Mouse (Mus musculus): ENCODE data around the gene Txnrd2. TPM values are rescaled to one million over a fixed set of nuclear protein-coding genes. Genes with fewer than 3 reads are reported as not detected.

The Txnrd2 gene
- polyA plus RNA-seq (2012; rRNA removed) = 18.0 and 19.3 TPM in 2 replicates

DNA sequence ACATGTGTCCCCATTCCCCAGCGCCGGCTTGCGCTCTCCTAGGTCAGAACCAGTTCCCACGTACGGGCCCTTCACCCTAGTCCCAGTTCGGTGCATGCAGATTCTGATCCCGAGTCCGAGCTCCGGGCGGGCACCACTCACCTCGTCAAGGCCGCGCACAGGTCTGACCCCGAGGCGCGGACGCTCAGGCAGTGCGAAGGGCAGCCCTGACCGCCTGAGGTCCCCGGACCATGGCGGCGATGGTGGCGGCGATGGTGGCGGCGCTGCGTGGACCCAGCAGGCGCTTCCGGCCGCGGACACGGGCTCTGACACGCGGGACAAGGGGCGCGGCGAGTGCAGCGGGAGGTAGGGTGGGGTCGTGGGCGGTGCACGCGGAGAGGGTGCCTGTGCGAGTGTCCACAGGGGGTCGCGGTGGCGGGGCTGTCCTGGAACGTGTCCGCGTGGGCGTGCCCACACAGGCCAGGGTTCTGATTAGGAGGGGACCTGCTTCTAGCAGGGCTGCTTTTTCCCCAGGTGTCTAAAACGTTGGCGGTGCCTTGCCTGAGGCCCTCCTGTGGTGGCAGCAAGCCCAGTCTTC lies at the start of gene Txnrd2:
Txnrd2 (plus strand) TSS at position 170 of the 577 bp plus-strand sequence.
- WGBS = under 1% methylated on average over 52 of the region's 52 CpGs
- no peak for DNase-seq (ENCODE audit: low read depth, low spot score)

DNA sequence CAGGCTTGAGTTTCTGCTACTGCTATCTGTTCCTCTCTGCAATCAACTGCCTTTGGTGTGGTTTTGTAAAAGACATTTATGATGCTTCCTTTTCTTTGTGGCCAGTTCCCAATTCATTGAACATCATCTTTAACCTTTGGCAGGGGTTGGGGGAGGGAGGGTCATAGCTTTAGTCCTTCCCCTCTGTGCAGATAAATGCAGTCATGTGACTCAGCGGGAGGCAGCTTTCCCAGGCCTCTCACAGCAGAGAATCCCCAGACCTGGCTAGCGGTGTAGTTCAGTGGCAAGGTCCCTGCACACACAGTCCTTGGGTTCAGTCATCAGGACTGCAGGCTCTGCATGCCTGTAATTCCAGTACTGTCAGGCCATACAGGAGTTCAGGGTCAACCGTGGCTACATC lies 49.0 kb upstream of the Txnrd2 start:
- 53% methylated on average over 3 of the region's 3 CpGs for WGBS

DNA sequence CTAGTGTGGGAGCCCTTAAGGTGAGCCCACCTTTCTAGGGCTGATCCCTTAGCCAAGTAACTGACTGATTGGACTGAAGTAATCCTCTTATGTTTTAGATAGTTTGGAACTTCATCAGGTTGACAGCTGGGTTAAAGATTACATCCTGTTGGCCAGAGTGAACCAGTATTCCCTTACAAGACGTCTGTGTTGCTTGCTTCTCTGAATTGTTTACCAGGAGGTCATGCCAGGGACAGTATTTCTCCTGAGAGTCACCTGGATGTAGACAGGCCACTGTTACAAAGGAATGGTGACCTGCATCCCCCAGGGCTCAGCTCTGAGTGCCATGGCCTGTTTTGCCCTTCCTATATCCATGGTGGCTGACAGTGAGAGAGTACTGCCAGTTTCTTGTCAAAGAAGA lies 47.7 kb upstream of the Txnrd2 start:
- no peak for DNase-seq (ENCODE audit: low read depth, low spot score)
- 39% methylated on average over 1 of the region's 1 CpGs for WGBS

More for the DNA sequence above, 49.0 kb upstream of the Txnrd2 start:
- DNase-seq (ENCODE audit: low read depth, low spot score) = no peak

DNA sequence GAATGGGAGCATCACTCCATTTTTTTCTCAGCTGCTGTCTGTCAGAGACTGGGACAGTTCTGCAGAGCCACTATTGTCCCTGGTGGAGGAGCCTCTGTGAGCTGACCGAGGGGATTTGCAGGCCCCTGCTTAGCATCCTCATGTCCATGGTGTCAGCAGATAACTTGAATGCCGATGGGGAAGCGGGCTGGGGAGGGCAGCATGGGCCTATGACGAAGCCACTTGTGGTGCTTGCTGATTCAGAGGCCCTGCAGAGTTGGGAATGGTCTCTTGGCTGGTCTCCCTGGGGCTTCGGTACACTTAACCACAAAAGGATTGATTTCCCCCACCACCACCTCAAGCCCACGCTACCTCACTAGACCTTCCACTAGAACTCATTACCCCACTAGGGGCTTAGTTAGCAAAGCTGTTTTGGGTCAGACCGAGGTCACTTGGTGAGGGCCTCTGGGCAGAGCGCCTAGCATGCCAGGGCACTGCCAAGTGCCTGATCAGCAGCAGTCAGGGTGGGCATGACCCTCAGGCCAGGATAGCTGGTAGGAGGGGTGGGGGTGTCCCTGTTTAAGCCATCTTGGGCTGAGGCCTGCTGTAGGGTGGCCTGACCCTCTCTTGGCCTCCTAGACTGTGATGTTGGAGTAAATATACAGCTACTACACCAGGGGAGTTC lies 46.7 kb upstream of the Txnrd2 start:
- no peak for DNase-seq (ENCODE audit: low read depth, low spot score)
- 87% methylated on average over 8 of the region's 8 CpGs for WGBS

DNA sequence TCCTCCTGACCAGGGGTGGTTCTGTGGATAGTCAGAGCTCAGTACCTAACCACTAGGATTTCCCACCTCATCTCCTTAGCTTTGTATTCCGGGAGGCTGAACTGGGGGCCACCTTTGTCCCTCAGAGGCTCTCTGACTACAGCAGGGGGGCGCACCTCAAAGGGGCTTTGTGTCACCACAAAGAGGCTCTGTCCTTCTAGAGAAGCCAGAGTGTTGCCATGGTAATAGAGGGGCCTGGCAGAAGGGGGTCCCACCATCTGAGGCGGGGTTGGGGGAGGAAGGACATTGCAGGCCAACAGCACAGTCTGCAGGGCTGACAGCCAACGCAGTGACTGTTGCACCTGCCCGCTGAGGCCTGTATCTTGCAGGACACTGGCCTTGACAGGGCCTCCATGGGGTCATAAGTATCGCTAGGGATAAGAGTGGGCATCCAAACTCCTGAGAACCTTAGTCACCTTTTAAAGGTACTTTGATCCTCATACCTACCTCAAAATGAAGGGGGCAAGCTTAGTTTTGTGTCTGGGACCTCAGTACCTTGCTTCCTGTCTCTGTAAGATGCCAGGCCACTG lies 45.6 kb upstream of the Txnrd2 start:
- whole genome bisulfite sequencing = 84% methylated on average over 6 of the region's 6 CpGs
- no peak for DNase-seq (ENCODE audit: low read depth, low spot score)

DNA sequence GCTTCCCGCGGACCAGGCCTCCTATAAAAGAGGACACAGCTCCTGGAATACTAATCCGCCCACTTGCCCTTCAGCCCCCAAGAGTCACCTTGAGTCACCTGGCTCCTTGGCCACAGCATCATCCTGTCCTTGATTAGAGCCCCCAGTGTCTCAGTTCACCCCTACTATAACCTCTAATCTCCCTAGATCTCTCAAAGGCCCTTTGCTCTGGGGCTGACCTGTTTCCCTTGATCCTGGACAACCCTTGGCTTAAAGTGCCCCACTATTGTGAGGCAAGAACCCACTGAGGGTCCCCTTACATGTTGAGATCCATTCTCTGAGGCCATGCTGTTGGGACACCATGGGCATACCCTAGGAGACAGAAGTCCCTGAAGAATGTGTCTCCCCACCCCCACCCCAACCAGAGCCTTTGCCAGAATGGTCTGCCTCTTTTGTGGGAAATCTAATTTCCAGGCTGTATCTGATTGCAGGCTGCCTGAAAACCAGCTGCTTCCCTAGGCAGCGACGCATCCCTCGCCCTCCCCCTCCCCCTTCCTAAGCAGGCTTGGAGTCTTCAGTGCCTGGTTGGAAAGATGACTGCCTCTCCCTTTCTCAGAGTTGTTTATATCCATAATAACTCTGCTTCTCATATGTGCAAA lies 44.4 kb upstream of the Txnrd2 start:
- DNase-seq (ENCODE audit: low read depth, low spot score) = no peak
- 77% methylated on average over 6 of the region's 6 CpGs for WGBS

DNA sequence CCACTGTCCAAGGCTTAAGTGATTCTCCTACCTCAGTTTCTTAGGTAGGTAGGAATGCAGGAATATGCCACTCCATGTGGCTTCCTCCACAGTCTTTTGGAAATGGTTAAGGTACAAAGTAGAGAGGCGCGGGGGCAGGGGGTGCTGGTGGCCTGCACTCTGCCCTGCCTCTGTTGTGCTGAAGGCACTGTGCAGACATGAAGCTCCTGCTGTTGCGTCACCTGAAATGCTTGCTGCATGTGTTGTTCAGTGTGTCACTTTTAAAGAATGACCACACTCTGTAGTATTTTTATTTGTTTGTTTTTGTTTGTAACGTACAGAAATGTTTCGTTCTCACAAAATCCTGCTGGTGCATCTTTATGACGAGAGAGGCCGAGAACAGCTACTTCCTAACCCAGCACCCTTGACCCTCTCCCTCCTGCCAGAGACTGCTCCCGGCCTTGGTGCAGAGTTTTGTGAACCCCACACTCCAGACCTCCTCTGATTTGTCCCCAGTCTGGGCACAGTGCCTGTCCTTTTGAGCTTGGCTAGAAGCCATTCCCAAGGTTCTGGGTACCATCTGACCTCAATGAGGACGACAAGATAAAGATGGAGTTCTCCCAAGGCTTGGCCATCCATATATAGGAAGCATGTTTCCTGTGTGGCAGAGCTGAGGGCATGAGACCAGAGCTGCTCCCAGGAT lies 43.0 kb upstream of the Txnrd2 start:
- WGBS = 78% methylated on average over 9 of the region's 9 CpGs
- no peak for DNase-seq (ENCODE audit: low read depth, low spot score)

DNA sequence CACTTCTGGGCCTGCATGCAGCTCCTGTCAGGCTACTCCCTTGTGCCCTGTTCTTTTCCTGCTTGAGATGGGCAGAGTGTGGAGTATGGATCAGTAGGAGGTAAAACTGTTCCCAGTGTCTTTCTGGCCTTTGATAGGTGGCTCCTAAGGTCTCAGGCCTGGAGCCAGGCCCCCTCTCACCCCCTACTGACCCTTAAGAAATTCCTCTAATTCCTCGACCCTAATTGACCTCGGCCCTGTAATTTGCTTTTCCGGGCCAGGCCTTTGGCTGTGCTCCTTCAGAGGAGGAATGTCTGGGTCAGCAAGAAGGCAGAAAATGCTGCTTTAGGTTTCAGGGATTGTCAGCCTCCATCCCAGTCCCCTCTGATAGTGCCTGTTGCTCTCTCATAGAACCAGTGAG lies 42.4 kb upstream of the Txnrd2 start:
- WGBS = 75% methylated on average over 3 of the region's 3 CpGs
- no peak for DNase-seq (ENCODE audit: low read depth, low spot score)

DNA sequence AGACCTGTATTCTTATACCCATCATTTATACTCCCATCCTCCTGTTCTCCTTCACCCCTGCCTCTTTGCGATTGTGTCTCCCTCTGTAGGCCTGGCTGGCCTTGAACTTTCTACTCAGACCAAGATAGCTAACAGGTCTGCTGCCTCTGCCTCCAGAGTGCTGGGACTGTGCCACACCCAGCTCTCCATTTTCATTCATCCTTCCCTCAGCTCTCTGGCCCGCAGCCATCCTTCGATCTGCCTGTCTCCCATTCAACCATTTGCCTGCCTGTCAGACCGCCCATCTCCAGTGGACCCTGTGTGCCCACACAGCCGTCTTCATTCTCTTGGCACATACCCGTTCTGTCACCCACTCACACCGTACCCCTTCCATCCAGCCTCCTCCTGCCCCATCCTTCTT lies 42.0 kb upstream of the Txnrd2 start:
- WGBS = 71% methylated on average over 7 of the region's 7 CpGs
- DNase-seq (ENCODE audit: low read depth, low spot score) = no peak

DNA sequence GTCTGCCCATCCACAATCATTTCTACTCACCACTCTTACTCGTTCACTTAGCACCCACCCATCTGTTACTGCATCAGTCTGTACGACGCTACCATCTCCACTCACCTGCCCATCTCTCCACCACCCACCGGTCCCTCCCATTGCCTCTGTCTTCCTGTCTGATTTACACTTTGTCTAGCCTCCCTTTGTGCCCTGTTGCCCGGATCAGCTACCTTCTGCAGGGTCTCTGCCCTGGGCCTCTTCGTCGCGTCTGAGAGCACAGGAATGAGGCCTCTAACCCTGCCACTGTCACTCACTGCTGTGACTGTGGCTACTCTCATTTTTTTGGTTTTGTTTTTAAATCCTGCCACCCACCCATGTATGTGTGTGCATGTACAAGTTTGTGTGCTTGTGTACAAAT lies 41.5 kb upstream of the Txnrd2 start:
- no peak for DNase-seq (ENCODE audit: low read depth, low spot score)
- WGBS = 86% methylated on average over 8 of the region's 8 CpGs

DNA sequence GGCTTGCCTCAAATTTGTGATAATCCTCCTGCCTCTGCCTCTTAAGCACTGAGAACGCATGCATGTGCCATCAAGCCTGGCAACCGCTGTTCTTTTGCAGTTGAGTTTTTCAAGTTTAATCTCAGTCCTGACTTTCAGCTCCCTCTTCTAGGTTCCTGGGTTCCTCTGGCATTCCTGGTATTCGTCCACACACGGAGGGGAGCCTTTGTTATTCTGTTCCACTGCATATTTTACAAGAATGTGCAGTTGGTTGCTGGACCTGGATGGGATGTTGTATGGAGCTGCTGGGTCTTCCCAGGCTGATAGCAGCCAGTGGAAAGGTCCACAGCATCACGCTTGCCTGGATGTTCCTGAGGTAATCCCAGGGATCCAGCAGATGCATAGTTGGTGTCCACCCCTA lies 40.8 kb upstream of the Txnrd2 start:
- no peak for DNase-seq (ENCODE audit: low read depth, low spot score)
- 83% methylated on average over 5 of the region's 5 CpGs for WGBS

DNA sequence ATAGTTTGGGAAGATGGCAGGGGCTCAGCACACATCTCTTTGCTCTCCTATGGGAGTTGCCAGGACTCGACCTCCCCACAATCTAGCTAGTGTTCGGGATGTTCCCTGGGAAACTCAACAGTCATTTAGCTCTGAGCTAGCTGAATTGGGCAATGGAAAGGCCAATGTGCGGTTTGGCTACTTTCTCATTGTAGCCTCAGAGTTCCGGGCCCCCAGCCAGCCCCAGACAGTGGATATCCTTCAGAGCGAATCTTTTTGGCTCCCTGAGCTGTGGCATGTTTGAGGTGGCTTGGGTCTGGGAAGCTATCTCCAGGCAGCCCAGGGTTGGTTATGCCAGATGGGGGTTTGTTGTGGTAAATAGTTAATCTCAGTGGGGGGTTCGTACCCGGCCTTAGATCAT lies 39.7 kb upstream of the Txnrd2 start:
- no peak for DNase-seq (ENCODE audit: low read depth, low spot score)
- WGBS = 69% methylated on average over 7 of the region's 7 CpGs

DNA sequence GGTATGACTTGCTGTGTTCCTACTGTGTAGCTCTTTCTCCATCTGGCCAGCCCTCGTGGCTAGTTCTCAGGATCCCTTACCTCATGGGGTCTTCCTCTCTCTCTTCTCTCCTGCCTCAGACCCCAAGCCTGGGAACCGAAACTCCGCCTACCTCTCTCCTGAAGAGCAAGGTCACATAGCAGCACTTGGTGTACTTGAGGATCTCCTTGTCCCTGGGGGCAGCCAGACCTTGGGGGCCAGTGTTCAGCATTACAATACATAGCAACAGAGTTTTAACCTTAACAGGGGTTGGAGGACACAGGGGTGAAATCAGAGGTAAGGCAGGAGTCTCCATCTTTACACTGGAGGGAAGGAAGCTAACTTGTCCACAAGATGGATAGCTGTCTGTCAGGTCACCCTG lies 39.2 kb upstream of the Txnrd2 start:
- WGBS = 72% methylated on average over 3 of the region's 3 CpGs
- no peak for DNase-seq (ENCODE audit: low read depth, low spot score)

DNA sequence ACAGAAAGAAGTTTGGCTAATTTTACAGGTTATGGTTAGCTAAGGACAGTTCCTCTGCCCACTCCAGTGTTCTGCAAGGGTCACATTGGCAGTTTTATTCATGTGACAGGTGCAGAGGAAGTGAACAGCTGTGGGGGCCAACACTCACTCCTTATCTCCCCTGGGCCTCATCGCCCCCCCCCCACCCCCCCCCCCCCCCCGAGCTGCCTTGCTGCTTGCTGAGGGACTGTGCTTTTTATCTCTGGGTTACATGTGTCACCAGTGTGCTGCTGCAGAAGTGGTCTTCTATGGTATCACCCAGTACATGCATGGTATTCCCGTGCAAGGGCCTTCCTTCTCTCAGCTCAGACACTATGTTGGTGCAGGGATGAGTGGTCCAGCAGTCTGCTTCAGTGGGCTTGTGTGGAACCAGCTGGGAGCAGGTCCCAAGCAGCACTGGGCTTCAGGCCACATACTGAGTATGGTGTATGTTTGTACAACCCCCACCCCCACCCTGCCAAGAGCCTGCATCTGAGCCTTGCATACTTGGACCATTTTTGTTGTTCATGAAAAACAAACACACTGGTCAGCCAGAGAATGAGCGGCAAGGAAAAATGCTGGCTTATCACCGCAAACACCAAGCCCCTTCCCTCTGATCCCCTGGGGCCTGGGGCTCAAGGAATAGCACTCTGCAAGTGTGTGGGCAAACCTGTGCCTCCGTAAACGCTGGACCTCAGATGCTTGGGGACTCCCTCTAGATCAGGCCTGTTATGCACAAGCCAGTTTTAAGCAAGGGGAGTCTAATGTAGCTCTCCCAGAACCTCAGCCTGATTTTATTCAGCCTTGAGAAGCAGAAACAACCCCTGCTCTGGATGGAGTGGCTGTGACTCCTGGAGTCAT lies 38.2 kb upstream of the Txnrd2 start:
- 50% methylated on average over 7 of the region's 7 CpGs for WGBS
- no peak for DNase-seq (ENCODE audit: low read depth, low spot score)

DNA sequence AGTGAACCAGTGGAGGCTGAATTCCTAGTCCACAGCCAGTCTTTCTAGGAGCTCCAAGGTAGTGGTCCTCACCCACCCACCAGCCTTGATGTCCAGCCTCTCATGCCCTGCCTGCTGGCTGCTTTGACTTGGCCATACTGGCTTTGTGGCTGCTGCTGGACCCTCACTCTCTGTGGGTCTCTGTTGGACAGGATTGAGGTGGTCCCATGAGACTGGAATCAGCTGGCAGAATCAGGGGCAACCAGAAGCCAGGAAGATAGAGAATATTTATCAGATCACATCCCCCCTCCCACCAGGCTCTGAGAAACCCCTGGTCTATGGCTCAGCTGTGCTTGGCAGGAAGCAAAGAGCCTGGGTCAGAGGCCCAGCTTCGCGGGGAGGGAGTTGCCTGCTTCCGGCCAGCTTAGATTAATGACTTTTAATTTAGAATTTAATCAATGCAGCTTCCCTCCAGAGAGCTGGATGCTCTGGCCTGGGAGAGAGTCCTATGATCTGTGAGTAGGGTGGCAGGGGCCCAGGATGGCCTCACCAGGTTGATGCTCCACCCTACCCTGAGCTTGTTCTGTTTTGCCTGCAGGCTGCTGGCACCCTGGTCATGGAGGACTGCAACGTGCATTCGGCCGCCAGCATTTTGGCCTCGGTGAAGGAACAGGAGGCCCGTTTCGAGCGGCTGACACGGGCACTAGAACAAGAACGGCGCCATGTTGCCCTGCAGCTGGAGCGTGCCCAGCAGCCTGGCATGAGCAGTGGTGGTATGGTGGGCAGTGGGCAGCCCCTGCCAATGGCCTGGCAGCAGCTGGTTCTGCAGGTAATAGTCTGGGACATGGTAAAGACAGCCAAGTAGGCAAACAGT lies 37.4 kb upstream of the Txnrd2 start:
- 90% methylated on average over 14 of the region's 14 CpGs for WGBS
- no peak for DNase-seq (ENCODE audit: low read depth, low spot score)

DNA sequence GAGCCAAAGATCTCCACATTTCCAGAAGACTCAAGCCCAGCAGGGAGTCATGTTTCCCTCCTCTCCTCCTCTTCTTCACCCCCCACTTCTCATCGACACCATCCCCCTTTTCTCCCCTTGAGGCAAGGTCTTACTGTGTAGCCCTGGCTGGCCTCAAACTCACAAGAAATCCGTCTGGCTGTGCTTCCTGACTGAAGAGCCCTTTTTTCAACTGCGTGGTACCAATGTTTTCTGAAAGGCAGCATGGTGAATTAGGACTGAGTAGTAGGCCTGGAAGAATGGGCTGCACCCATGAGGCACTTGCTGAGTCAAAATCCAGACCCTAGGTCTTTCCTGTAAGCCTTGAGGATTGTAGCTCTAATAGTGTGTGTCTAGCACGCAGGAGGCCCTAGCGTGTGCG lies 35.8 kb upstream of the Txnrd2 start:
- 84% methylated on average over 6 of the region's 6 CpGs for WGBS
- DNase-seq (ENCODE audit: low read depth, low spot score) = no peak

DNA sequence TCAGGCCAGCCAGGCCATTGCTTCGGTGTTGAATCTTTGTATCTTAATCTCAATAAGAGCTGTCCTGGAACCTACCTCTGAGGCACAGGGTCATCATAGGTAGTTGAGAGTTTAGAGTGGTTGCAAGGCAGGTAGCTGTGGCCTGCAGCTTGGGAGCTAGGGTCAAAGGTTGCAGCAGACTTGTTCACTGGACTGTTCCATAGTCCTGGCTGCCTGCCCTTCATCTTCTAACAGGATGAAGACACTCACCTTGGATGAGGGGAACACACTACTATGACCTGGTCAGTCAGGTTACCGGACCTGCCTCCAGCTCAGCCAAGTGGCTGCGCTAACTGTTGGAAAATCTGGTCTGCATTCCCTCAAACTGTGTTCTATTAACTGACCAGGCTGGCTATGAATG lies 35.1 kb upstream of the Txnrd2 start:
- WGBS = 97% methylated on average over 3 of the region's 3 CpGs

DNA sequence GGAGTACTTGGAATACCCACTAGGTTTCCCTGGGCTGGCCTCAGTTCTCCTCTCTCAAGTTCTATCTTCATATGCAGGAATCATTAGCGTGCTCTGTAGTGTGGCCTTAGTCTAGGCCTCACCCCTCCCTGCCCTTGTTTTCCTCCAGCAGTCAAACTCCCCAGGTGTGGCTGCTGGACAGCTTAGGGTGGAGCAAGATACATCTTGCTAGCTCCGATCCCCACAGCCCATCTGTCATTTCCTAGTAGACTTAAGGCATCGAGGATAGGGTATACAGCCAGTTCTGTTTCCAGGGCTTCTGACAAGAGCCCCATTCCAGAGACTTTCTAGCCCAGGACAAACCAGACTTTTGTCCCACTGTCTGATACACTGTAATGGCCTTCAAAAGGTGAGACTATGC lies 34.5 kb upstream of the Txnrd2 start:
- 75% methylated on average over 3 of the region's 3 CpGs for WGBS
- no peak for DNase-seq (ENCODE audit: low read depth, low spot score)

More for the DNA sequence above, 35.1 kb upstream of the Txnrd2 start:
- DNase-seq (ENCODE audit: low read depth, low spot score) = no peak

Data from large intestine, adult 2 months (tissue).